Mouse (Mus musculus) midbrain, embryonic 14.5 days (tissue): ENCODE measurements around the gene Nrip1. TPM values are rescaled to one million over a fixed set of nuclear protein-coding genes. Genes with fewer than 3 reads are reported as not detected.
"Not testable (repeated sequence)": the region's sequence is repeated elsewhere in the genome, so short reads cannot be mapped to it uniquely, and the experiment has no call there.

Source experiments
- ATAC-seq: fragments of 200-750 bp; cut with Nextera tagmentation; 2 replicates; pipeline ENCODE4 v1.8.0; 2017; ENCODE audit warnings: moderate number of reproducible peaks, moderate library complexity; ENCODE audit not compliant: low FRiP score, low TSS enrichment
- DNase-seq: peaks from one replicate; pipeline ENCODE4 v3.0.0-alpha.2; 2015
- H3K27ac ChIP-seq: fragments of 300-500 bp; sonication (generic); replicated peaks from 2 replicates; pipeline ENCODE4 v1.5.1; 2014; ENCODE audit warnings: mild to moderate bottlenecking, low read depth, low read length, moderate library complexity
- H3K27me3 ChIP-seq: fragments of 300-500 bp; sonication (generic); 2 replicates; pipeline ENCODE4 v1.6.1; 2014; ENCODE audit warnings: low read length, control low read depth, mixed read lengths; ENCODE audit not compliant: control insufficient read depth, insufficient read depth
- H3K36me3 ChIP-seq: fragments of 300-500 bp; sonication (generic); 2 replicates; pipeline ENCODE4 v1.6.1; 2014; ENCODE audit warnings: low read length, control low read depth; ENCODE audit not compliant: control insufficient read depth, insufficient read depth
- H3K4me1 ChIP-seq: fragments of 300-500 bp; sonication (generic); 2 replicates; pipeline ENCODE4 v1.6.1; 2014; ENCODE audit warnings: mild to moderate bottlenecking, antibody characterized with exemption, low read length, control low read depth; ENCODE audit not compliant: control insufficient read depth, insufficient read depth
- H3K4me2 ChIP-seq: fragments of 300-500 bp; sonication (generic); 2 replicates; pipeline ENCODE4 v1.6.1; 2014; ENCODE audit warnings: mild to moderate bottlenecking, low read length, moderate library complexity
- H3K4me3 ChIP-seq: fragments of 300-500 bp; sonication (generic); replicated peaks from 2 replicates; pipeline ENCODE4 v1.5.1; 2014; ENCODE audit warnings: low read depth, low read length
- H3K9ac ChIP-seq: fragments of 300-500 bp; sonication (generic); replicated peaks from 2 replicates; pipeline ENCODE4 v1.6.1; 2014; ENCODE audit warnings: mild to moderate bottlenecking, low read length, moderate library complexity
- H3K9me3 ChIP-seq: fragments of 300-500 bp; sonication (generic); 2 replicates; pipeline ENCODE4 v1.6.1; 2016; ENCODE audit warnings: low read length, control low read depth, mixed read lengths; ENCODE audit not compliant: control insufficient read depth
- WGBS: fragments of 180-500 bp; shearing (Covaris S2); extraction: QIAGEN DNeasy Blood & Tissue Kit; methylation state at CpG from one replicate; pipeline ENCODE4 v1.1.7; 2014; 5-methylcytosine and 5-hydroxymethylcytosine counted together
- polyA plus RNA-seq: library from polyadenylated mRNA; unstranded; fragments of >200 nt; fragmentation: Nextera tagmentation; extraction: Ambion mirVana; gene quantifications from 2 replicates; pipeline ENCODE4 v1.2.1, GENCODE M21; 2014

Gene Nrip1
- polyA plus RNA-seq, 1 experiment from 2014 or later: 34.7 TPM

- Histone ChIP-seq H3K27ac (no peak overlapping the region), H3K4me3 (no peak overlapping the region), H3K4me2 (no peak overlapping the region), H3K27me3 (no peaks in the 10 kb centered on the region), H3K36me3 (no peaks in the 10 kb centered on the region), H3K4me1 (no peaks in the 10 kb centered on the region), H3K9me3 (no peaks in the 10 kb centered on the region), H3K9ac (no peak overlapping the region)
- ATAC-seq: no peak
- WGBS: 92% methylated on average over 4 of the region's 4 CpGs
- DNase-seq: no peak
Observed at GRCm38 (mm10) chr16:76408696-76409354, 35.2 kb upstream of the Nrip1 start.

- Histone ChIP-seq H3K4me1 (no peaks in the 10 kb centered on the region), H3K27ac (no peak overlapping the region), H3K4me3 (no peak overlapping the region), H3K4me2 (no peak overlapping the region), H3K9ac (no peak overlapping the region), H3K36me3 (no peaks in the 10 kb centered on the region), H3K9me3 (no peaks in the 10 kb centered on the region), H3K27me3 (no peaks in the 10 kb centered on the region)
- 92% methylated on average over 8 of the region's 8 CpGs for WGBS
- no peak for ATAC-seq
- no peak for DNase-seq
Observed at GRCm38 (mm10) chr16:76408241-76408640, 34.6 kb upstream of the Nrip1 start.

GRCm38 (mm10) chr16:76407321-76407920, 33.8 kb upstream of the Nrip1 start:
- no peaks in the 10 kb centered on the region for H3K4me1 ChIP-seq
- no peak overlapping the region for H3K9ac ChIP-seq
- H3K36me3 ChIP-seq: no peaks in the 10 kb centered on the region
- WGBS: 88% methylated on average over 13 of the region's 13 CpGs
- H3K9me3 ChIP-seq: no peaks in the 10 kb centered on the region
- ATAC-seq: no peak
- H3K27me3 ChIP-seq: no peaks in the 10 kb centered on the region
- H3K4me3 ChIP-seq: no peak overlapping the region
- H3K27ac ChIP-seq: no peak overlapping the region
- DNase-seq: no peak
- no peak overlapping the region for H3K4me2 ChIP-seq

DNA sequence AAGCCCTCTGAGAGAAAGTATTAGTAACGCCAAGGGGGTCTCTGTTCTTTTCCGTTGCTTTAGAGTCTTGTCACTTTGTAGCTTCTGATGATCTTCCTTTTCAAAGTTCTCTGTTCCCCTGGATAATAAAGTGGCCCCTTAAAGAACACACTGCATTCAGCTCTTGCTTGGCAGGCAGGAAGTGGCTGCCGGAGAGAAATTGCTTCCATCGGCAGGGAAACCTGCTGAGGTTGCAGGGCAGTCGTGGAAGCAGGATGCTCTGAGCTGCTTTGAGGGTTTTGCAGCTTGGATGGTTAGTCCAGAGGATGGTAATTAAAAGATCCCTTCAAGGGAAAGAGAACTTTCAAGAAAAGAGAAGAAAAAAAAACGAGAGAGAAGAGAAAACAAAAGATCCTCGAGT, 33.3 kb upstream of the Nrip1 start:
- Histone ChIP-seq H3K27ac (no peak overlapping the region), H3K4me2 (no peak overlapping the region), H3K9ac (no peak overlapping the region), H3K9me3 (no peaks in the 10 kb centered on the region), H3K4me3 (no peak overlapping the region), H3K27me3 (no peaks in the 10 kb centered on the region), H3K36me3 (no peaks in the 10 kb centered on the region), H3K4me1 (no peaks in the 10 kb centered on the region)
- 61% methylated on average over 7 of the region's 7 CpGs for WGBS
- ATAC-seq: no peak
- no peak for DNase-seq

GRCm38 (mm10) chr16:76406319-76406718, 32.7 kb upstream of the Nrip1 start:
- Histone ChIP-seq H3K4me2 (no peak overlapping the region), H3K9me3 (no peaks in the 10 kb centered on the region), H3K4me1 (no peaks in the 10 kb centered on the region), H3K36me3 (no peaks in the 10 kb centered on the region), H3K27ac (no peak overlapping the region), H3K9ac (no peak overlapping the region), H3K27me3 (no peaks in the 10 kb centered on the region), H3K4me3 (no peak overlapping the region)
- no peak for DNase-seq
- 96% methylated on average over 7 of the region's 7 CpGs for WGBS
- ATAC-seq: no peak

- not testable (repeated sequence) for H3K4me1 ChIP-seq, ATAC-seq, DNase-seq, H3K4me2 ChIP-seq, H3K27ac ChIP-seq, H3K4me3 ChIP-seq, H3K36me3 ChIP-seq, H3K9ac ChIP-seq, H3K9me3 ChIP-seq, H3K27me3 ChIP-seq
- WGBS: 93% methylated on average over 24 of the region's 24 CpGs
Observed at GRCm38 (mm10) chr16:76403305-76403704, 29.7 kb upstream of the Nrip1 start.

GRCm38 (mm10) chr16:76396512-76396911, 22.9 kb upstream of the Nrip1 start:
- WGBS: 58% methylated on average over 1 of the region's 1 CpGs
- no peak overlapping the region for H3K27ac ChIP-seq
- H3K9me3 ChIP-seq: no peaks in the 10 kb centered on the region
- H3K36me3 ChIP-seq: no peaks in the 10 kb centered on the region
- no peak overlapping the region for H3K4me2 ChIP-seq
- no peak overlapping the region for H3K4me3 ChIP-seq
- H3K27me3 ChIP-seq: no peaks in the 10 kb centered on the region
- H3K9ac ChIP-seq: no peak overlapping the region
- DNase-seq: no peak
- no peak for ATAC-seq
- no peaks in the 10 kb centered on the region for H3K4me1 ChIP-seq

- Histone ChIP-seq H3K27ac (no peak overlapping the region), H3K9ac (no peak overlapping the region), H3K27me3 (no peaks in the 10 kb centered on the region), H3K4me2 (no peak overlapping the region), H3K4me3 (no peak overlapping the region), H3K36me3 (no peaks in the 10 kb centered on the region), H3K9me3 (no peaks in the 10 kb centered on the region), H3K4me1 (no peaks in the 10 kb centered on the region)
- 72% methylated on average over 3 of the region's 3 CpGs for whole genome bisulfite sequencing
- DNase-seq: no peak
- no peak for ATAC-seq
Observed at GRCm38 (mm10) chr16:76393267-76393666, 19.6 kb upstream of the Nrip1 start.

- Histone ChIP-seq H3K9me3 (no peaks in the 10 kb centered on the region), H3K27me3 (no peaks in the 10 kb centered on the region), H3K4me2 (no peak overlapping the region), H3K9ac (no peak overlapping the region), H3K27ac (no peak overlapping the region), H3K4me1 (no peaks in the 10 kb centered on the region; the same call in 1 of the 2 replicates), H3K4me3 (no peak overlapping the region), H3K36me3 (no peaks in the 10 kb centered on the region)
- ATAC-seq: peak; percentile 58; the same call in 1 of the 2 replicates
- peak; percentile 53 for DNase-seq
- 15% methylated on average over 5 of the region's 5 CpGs for WGBS
Observed at GRCm38 (mm10) chr16:76386496-76386895, 12.9 kb upstream of the Nrip1 start.
